Mouse (Mus musculus) naive thymus-derived CD4-positive, alpha-beta T cell, adult 2 months (primary cell): ENCODE measurements around the gene Rfx8.
"Not testable (repeated sequence)": the region's sequence is repeated elsewhere in the genome, so short reads cannot be mapped to it uniquely, and the experiment has no call there.

ENCODE experiments used
- DNase-seq: peaks from one replicate; pipeline ENCODE4 v3.0.0-alpha.2; 2011; ENCODE audit warnings: low read depth

Gene Rfx8

GRCm38 (mm10) chr1:39691974-39692373 lies 28.8 kb downstream of the Rfx8 start:
- DNase-seq, result no peak

DNA sequence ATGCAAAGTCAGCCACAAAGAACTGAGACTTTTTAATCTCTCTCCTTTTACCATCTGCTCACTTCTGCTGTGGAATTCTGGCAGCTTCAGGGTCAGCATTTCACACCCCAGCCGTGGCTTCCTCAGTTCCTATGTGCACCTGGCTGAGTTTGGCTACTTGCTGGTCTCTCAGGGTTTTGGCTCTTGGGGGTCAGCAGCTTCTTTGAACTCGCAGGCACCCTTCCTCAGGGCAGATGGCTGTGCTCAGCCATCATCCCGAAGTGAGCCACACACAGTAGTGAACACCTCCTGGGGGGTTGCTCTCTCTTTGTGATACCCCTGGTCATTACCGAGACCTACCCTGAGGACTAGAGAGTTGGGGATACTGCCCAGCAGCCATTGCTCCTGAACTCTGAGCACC lies 29.7 kb downstream of the Rfx8 start:
- DNase-seq, result no peak

DNA sequence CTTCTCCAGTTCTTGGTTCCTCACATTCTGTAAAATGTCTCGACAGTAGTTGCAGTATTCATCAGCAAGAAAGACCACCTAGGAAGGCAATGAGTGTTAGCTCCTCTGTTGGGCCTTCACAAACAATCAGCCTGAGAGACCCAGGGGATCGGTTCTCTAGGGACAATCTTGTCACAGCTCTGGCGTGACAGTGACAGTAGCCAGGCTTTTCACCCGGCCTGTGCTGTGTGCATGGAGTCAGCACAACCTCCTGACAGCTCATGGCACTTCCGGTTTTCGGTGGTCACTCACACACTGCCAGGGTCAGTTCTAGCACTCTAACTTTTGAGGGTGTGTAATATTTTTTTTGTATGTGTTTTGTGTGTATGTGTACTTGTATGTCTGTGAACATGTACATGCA lies 32.2 kb downstream of the Rfx8 start:
- DNase-seq, result no peak

- no peak for DNase-seq
Measured at GRCm38 (mm10) chr1:39687279-39687678, 33.5 kb downstream of the Rfx8 start.

DNA sequence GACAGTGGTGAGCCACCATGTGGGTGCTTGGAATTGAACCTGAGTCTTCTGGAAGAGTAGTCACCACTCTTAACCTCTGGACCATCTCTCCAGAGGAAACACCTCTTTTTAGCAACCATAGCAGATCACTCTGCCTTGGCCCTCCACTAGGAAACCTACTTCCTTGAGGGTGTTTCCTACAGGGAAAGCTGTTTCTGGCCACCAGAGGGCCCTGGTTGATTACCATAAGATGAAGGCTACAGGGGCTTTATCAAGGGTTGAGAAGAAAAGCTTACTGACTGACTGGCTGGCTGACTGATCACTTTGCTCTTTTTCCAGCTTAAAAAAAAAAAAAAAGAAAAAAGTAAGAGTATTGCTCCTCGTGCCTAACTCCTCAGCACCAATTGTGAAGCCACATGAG lies 35.0 kb downstream of the Rfx8 start:
- DNase-seq, result peak; percentile 78

GRCm38 (mm10) chr1:39681638-39682037 lies 39.2 kb downstream of the Rfx8 start:
- no peak for DNase-seq

DNA sequence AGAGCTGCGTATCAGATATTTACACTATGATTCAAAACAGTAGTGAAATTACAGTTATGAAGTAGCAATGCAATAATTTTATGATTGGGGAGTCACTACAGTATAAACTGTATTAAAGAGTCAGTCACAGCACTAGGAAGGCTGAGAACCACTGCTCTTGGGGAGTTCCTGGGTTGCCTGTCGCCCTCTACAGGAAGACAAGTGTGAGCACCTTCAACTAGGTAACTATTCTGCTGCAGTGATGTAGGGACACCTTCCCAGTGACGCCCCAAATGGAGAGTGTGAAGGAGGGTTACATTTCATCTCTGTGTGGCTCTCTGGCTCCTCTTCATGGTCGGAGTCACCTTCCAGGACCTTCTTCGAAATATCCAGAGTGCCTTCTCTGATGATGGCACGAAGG lies 40.3 kb downstream of the Rfx8 start:
- DNase-seq, result peak; percentile 15

GRCm38 (mm10) chr1:39678883-39679282 lies 41.9 kb downstream of the Rfx8 start:
- DNase-seq, result no peak

DNA sequence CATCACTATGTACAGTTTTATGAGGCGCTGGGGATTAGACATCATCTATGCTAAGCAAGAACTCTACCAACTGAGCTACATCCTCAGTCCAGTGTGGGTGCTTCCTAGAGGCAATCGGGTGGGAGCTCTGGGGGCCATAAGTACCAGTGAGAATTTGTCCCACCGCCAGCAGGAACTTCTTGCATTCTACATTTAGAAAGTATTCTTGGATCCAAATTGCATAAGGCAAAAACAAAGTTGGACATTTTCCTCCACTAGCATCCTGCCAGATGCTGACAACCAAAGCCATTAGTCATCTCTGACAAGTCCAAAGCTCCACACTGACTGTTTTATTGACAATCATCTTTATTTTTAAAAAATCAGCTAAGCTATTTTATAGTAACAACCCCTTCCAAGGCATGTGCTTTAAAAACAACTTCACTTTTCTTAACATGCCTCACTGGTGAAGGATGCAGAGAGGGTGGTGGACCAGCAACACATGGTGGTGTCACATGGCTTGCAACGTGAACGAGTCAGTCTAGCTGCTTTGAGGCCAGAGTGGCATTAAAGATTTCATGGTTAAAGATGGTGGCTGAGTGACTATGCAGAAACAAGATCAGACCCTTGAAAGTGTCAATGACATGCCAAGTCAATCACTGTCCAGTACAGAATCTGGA lies 44.4 kb downstream of the Rfx8 start:
- DNase-seq, result no peak

DNA sequence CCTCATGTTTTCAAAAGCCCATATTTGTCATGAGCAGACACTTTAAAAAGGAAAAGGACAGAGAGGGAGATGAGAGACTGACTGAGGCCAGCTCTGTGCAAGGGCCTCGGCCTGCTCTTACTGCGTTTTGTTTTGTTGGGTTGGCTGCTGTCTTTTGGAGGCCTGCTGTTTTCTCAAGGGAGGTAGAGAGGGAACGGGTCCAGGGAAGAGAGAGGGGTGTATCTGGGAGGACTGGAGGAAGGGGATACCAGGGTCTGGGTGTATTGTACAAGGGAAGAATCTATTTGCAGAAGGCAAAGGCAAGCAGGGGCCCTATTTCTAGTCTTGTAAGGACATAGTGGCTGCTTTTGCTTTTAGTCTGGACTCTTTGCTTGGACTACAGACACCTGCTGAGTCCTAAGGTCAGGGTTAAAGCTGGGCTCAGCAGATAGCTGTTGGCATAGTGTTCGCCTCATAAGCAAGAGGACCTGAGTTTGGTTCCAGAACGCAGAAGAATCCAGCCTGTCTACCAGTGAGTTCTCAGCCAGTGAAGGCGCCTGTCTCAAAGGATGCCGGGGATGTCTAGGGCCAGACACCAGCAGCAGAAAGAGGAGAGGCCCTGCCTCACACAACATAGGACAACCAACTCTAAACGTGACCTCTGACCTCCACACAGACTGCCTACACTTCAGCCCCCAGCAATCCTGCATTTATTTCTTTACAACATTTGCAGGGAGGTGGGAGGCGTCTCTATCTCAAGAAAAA lies 48.3 kb downstream of the Rfx8 start:
- DNase-seq, result no peak

DNA sequence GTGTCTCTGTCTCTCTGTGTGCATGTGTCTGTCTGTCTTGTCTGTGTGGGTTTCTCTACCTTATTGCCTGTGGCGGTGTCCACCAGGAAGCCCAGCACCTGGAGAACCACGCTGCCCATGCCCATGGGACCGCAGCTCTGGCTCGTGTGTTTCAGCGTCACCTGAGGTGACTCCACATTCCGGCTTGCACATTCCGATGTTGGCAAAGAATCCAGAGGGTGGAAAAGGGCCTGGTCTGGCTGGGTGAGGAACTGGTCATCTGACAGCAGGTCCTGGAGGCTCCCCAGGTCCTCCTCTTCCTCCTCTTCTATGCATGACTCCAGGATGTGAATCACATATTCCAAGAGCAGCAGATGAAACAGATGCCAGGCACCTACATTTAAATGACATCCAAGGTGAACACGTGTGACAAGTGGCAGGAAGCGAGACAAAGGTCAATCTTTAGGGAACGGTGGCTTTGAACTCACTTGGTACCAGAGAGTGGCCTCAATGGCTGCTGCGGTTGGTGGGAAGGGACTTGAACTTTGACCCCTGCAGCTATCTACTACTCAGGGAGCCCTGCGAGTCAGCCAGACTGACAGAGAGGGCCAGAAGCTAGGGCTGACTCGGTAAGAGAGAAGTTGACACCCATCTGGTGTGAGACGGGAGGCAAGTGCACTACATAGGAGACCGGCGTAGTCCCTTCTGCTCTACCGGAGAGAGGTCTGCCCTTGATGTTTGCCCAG lies 50.4 kb downstream of the Rfx8 start:
- no peak for DNase-seq

- DNase-seq, result no peak
Measured at GRCm38 (mm10) chr1:39666751-39667252, 54.0 kb downstream of the Rfx8 start.

DNA sequence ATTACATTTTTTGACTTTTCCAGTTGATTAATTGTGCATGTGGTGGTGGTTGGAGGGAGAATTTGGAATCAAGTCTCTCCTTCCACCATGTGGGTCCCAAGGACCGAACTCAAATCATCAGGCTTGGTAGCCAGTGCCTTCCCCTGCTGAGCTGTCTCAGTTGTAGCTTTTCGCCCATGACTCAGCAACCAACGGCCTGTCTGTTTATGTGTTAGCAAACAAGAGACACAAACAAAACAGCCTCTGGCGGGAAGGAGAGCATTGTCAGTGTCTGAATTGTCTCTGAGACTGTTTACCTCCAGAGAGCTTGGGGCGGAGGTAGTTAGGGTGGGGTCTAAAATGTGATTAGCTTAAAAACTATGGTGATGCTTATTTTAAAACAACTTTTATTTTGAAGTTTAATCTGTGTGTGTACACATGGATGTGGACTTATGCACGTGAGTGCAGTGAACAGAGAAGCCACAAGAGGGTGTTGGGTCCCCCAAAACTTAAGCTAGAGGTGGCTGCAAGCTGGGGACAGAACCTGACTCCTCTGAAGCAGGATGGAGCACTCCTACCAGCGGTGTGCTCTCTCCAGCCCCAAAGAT lies 56.7 kb downstream of the Rfx8 start:
- DNase-seq, result no peak

GRCm38 (mm10) chr1:39663050-39663449 lies 57.7 kb downstream of the Rfx8 start:
- DNase-seq, result no peak

- DNase-seq, result no peak
Measured at GRCm38 (mm10) chr1:39656976-39657529, 63.7 kb downstream of the Rfx8 start.

- not testable (repeated sequence) for DNase-seq
Measured at GRCm38 (mm10) chr1:39654901-39655300, 65.9 kb downstream of the Rfx8 start.

DNA sequence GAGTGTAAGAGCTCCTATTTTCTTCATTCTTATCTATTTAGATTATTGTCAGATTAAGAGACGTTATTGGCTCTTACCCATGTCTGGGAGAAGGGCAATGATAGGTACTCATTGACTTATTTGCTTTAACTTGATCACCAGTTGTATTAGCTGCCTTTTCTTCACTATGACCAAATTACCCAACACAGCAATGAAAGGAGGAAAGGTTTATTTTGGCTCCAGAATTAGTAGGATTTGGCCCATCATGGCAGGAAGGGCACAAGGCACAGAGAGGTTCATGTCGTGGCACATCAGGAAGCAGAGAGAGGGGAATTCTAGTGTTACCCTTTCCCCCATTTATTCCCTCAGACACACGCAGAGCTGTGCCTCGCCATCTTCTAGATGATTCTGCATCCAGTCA lies 67.8 kb downstream of the Rfx8 start:
- no peak for DNase-seq

- no peak for DNase-seq
Measured at GRCm38 (mm10) chr1:39651241-39651548, 69.6 kb downstream of the Rfx8 start, which contains the start of gene Creg2. Creg2 (minus strand) TSS chr1:39651474.

- DNase-seq, result peak; percentile 14
Measured at GRCm38 (mm10) chr1:39650435-39651240, 70.2 kb downstream of the Rfx8 start.

DNA sequence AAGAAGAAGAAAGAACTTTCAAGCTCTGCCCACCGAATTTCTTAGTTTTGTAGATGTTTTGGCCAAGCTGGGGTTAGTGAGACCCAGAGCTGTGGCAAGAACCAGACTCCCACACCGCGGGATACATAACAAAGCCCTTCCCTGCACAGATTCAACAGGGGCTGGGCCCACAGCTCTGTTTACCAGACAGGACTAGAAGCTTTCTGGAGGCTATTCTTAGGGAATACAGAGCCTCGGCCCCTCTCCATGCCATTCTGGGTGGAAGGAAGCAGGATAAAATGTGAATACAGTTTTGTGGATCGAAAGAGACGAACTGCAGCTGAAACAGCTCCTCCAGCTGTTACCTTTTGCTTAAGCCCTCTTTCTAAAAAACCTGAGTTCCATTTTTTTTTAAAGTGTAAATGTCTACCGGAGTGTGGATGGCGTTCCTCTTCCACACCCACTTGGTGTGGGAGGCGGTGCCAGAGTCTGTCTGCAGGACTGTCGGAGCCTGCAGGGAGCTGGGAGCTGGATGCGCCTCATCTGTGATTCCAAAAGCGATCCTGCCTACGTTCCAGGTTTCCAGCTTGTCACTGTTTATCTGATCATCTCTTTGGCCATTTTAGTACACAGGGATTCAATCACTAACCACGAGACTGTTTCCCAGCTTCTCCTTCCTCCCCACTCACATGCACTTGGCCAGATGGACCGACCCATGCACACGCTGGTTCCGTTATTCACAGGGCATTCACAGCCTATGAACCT lies 70.9 kb downstream of the Rfx8 start:
- DNase-seq, result no peak

GRCm38 (mm10) chr1:39648584-39648983 lies 72.2 kb downstream of the Rfx8 start:
- no peak for DNase-seq
